Mouse (Mus musculus): Measurements from ENCODE around the gene Lmo4.

The Lmo4 gene

DNA sequence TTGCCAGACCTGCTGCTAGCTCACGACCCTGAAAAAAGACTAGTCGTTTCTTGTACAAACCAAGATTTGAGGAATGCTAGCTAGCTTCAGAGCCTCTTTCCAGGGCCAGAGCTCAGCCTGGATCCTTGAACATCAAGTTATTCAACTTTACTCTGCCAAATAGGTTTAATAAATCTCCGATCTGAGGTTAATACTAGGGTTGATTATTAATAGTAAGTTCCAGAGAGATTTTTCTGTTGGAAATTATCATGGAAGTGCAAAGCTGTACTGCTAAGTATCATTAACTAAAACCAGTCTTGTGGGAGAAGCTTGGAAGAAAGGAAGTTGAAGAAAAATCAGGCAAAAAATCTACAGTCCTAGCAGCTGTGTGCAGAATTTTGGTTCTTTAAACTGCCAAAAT lies 1.2 kb upstream of the Lmo4 start:
- in situ Hi-C loops (cut with MboI; ENCODE audit: low pct_unique_long_range_greater_than_20kb in 1 of 2, low sequenced_read_pairs in 2 of 2, unreplicated experiment in 1 of 2), result no loop called here

GRCm38 (mm10) chr3:144205351-144206153 lies 532 bp upstream of the Lmo4 start:
- in situ Hi-C loops (cut with MboI; ENCODE audit: low pct_unique_long_range_greater_than_20kb in 1 of 2, low sequenced_read_pairs in 2 of 2, unreplicated experiment in 1 of 2), result no loop called here

DNA sequence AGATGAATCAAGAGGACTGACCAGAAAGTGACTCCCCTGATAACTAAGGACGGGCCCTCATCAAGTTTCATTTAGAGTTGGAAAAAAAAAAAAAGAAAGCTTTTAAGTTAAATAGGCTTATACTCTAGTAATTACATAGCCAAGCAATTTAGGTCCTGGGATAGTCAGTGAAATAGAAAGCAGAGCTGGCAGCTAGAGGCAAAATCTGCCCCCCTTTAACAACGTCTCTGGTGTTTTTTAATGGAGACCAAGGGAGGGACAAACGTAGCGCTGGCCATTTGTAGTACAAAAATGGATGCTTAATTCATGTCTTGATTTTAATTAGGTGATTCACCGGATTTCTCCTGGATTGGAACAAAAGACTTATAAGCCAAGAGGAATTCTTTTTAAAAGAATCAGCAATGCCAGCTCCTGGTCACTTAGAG lies 1.0 kb downstream of the Lmo4 start:
- in situ Hi-C loops (cut with MboI; ENCODE audit: low pct_unique_long_range_greater_than_20kb in 1 of 2, low sequenced_read_pairs in 2 of 2, unreplicated experiment in 1 of 2), result no loop called here

- in situ Hi-C loops (cut with MboI; ENCODE audit: low pct_unique_long_range_greater_than_20kb in 1 of 2, low sequenced_read_pairs in 2 of 2, unreplicated experiment in 1 of 2), result no loop called here
These were observed 1.6 kb downstream of the Lmo4 start for GRCm38 (mm10) chr3:144203259-144203987.

- in situ Hi-C loops (cut with MboI; ENCODE audit: low pct_unique_long_range_greater_than_20kb in 1 of 2, low sequenced_read_pairs in 2 of 2, unreplicated experiment in 1 of 2), result no loop called here
These were observed 2.3 kb downstream of the Lmo4 start for GRCm38 (mm10) chr3:144202574-144203258.

GRCm38 (mm10) chr3:144201794-144202573 lies 3.0 kb downstream of the Lmo4 start:
- in situ Hi-C loops (cut with MboI; ENCODE audit: low pct_unique_long_range_greater_than_20kb in 1 of 2, low sequenced_read_pairs in 2 of 2, unreplicated experiment in 1 of 2), result no loop called here

- in situ Hi-C loops (cut with MboI; ENCODE audit: low pct_unique_long_range_greater_than_20kb in 1 of 2, low sequenced_read_pairs in 2 of 2, unreplicated experiment in 1 of 2), result no loop called here
These were observed 19.5 kb downstream of the Lmo4 start for GRCm38 (mm10) chr3:144185327-144186152.

DNA sequence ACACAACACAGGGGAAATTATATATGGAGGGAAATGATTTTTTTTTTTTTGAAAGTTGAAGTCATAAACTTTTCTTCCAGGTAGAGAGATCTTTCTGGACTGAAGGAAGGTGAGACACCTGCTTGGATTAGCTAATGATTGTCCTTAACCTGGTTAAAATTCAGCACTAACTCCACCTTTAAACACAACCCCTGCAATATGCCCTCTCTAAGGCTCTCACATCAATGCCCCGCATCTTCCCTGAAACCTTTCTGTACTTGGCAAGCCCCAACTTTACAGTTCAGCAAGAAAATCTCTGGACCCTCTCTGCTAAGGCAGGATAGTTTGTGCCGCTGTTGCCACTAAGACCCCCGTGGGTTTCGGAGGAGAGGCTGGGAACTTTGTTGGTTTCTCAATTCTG lies 20.1 kb downstream of the Lmo4 start:
- in situ Hi-C loops (cut with MboI; ENCODE audit: low pct_unique_long_range_greater_than_20kb in 1 of 2, low sequenced_read_pairs in 2 of 2, unreplicated experiment in 1 of 2), result no loop called here

GRCm38 (mm10) chr3:144182229-144182628 lies 22.8 kb downstream of the Lmo4 start:
- in situ Hi-C loops (cut with MboI; ENCODE audit: low pct_unique_long_range_greater_than_20kb in 1 of 2, low sequenced_read_pairs in 2 of 2, unreplicated experiment in 1 of 2), result no loop called here

- in situ Hi-C loops (cut with MboI; ENCODE audit: low pct_unique_long_range_greater_than_20kb in 1 of 2, low sequenced_read_pairs in 2 of 2, unreplicated experiment in 1 of 2), result no loop called here
These were observed 26.1 kb downstream of the Lmo4 start for GRCm38 (mm10) chr3:144178937-144179336.

DNA sequence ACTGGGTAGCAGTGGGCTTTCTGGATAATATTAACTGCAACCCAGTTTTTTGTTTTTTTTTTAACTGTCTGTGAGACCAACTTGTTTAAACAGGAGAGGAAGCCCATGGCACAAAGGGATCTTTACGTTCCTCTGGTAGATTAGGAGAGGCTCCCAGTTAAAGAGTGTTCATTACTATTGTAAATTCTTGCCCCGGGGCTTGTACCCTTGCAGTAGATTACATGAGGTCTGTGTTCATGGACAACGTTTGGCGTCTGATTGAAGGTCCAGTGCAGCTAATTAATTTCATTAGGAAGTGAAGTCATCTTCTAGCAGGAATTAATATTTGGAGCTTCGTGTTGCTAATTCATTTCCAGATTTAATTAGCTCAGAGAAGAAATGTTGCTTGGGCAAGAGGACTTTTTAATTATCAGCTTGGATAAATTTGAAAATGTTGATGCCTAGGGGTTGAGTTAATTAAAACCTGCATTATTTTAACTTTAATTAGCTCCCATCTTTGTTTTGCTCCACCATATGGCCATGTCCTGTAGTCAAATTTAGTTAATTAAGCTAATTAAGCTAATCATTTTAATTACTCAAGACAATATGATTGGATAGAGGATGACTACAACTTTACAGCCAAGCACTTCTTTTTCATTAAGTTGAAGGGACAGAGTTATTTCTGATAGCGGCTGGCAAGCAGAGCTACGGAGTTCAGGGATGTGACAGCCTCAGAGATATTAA lies 31.0 kb downstream of the Lmo4 start:
- in situ Hi-C loops (cut with MboI; ENCODE audit: low pct_unique_long_range_greater_than_20kb in 1 of 2, low sequenced_read_pairs in 2 of 2, unreplicated experiment in 1 of 2), result no loop called here

DNA sequence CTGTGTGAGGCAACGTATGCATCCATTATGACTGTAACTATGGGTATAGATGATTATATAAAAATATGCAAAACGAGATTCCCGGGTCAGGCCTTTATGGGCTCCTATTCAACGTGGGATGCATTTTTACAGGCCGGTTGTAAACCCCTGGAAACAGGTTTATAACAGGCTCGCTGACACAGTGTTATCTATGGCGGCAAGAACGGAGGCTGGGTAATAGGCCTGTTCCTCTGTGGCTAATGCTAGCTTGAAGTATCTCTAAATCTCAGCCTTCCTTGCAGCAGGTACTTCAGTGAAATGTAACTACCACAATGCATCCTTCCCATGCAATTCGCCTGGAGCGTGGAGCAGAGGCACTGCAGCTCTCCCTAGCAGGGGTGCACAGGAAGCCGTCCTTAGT lies 31.9 kb downstream of the Lmo4 start:
- in situ Hi-C loops (cut with MboI; ENCODE audit: low pct_unique_long_range_greater_than_20kb in 1 of 2, low sequenced_read_pairs in 2 of 2, unreplicated experiment in 1 of 2), result no loop called here

DNA sequence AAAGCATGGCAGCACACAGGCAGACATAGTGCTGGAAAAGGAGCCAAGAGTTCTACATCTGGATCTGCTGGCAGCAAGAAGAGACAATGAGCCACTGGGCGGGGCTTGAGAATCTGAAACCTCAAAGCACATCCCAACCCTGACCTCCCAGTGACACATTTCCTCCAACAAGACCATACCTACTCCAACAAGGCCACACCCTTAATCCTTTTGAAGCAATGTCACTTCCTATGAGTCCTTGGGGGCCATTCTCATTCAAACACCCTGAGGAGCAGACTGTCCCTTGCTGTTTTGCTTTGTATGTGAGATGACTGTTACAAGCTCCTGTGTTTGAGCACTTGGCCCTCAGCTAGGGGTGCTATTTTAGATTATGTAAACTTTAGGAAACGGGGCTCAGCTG lies 33.3 kb downstream of the Lmo4 start:
- in situ Hi-C loops (cut with MboI; ENCODE audit: low pct_unique_long_range_greater_than_20kb in 1 of 2, low sequenced_read_pairs in 2 of 2, unreplicated experiment in 1 of 2), result no loop called here

- in situ Hi-C loops (cut with MboI; ENCODE audit: low pct_unique_long_range_greater_than_20kb in 1 of 2, low sequenced_read_pairs in 2 of 2, unreplicated experiment in 1 of 2), result no loop called here
These were observed 34.5 kb downstream of the Lmo4 start for GRCm38 (mm10) chr3:144170539-144170938.

- in situ Hi-C loops (cut with MboI; ENCODE audit: low pct_unique_long_range_greater_than_20kb in 1 of 2, low sequenced_read_pairs in 2 of 2, unreplicated experiment in 1 of 2), result no loop called here
These were observed 38.4 kb downstream of the Lmo4 start for GRCm38 (mm10) chr3:144166439-144167155.

DNA sequence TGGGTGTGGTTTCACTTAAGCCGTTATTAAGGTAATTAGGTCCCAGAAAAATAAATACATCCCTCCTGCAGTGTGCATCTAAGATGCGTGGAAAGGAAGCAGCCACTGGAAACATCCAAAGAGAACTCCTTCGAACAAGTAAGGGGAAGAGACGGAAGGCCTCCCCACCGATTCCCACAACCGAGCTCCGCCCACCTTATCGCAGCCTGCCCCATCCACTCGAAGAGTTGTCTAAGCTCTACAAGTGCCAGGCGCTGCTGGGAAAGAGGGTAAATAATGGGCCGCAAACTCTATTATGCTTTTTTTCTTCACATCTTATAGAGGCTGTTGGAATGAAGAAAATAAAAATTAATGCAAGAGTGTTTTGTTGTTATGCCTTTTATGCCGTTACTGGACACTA lies 39.6 kb downstream of the Lmo4 start:
- in situ Hi-C loops (cut with MboI; ENCODE audit: low pct_unique_long_range_greater_than_20kb in 1 of 2, low sequenced_read_pairs in 2 of 2, unreplicated experiment in 1 of 2), result no loop called here

Data from mouse embryonic stem cell (cell line).